ENCODE assay signal across 12 mouse cellular contexts in genomic region chr2:157474269-157474729, GRCm38 (mm10). TPM values are rescaled to one million over a fixed set of nuclear protein-coding genes. Genes with fewer than 3 reads are reported as not detected.
DNase-seq lines count a peak whose midpoint lies in the region; ATAC-seq and TF ChIP-seq lines count a peak whose summit lies in the region.
"Had no signal": no experiment of that assay in that cellular context is flagged by ENCODE, and none has a peak within 500 bp of the region (broad histone marks: within the 10 kb centered on the region; RNA-seq: fewer than 3 reads in every experiment).

No protein-coding gene starts in this region.

- intact Hi-C loops in left cerebral cortex, postnatal 36 days (cut with DNase I) = no loop called here

- peak; percentile 40; the same call in 1 of the 2 replicates for ATAC-seq in lung, embryonic 14.5 days (ENCODE audit: insufficient read depth)
- no peak for ATAC-seq in forebrain, embryonic 16.5 days
- ATAC-seq in limb, embryonic 14.5 days (ENCODE audit: low FRiP score, low read depth) = peak; percentile 16; the same call in 1 of the 2 replicates
- no peak for ATAC-seq in stomach, embryonic 15.5 days (ENCODE audit: insufficient read depth, low FRiP score, low read depth)

- TF ChIP-seq POLR2A in limb, embryonic 14.5 days (IDR thresholded peaks at IDR 0.05; ENCODE audit: borderline replicate concordance, extremely low read depth, insufficient read depth, insufficient read length) = no peak

- WGBS in lung, embryonic 14.5 days = 13% methylated on average over 6 of the region's 6 CpGs
- 23% methylated on average over 6 of the region's 6 CpGs for WGBS in forebrain, embryonic 16.5 days
- WGBS in limb, embryonic 14.5 days = 13% methylated on average over 6 of the region's 6 CpGs
- WGBS in stomach, embryonic 15.5 days = 24% methylated on average over 6 of the region's 6 CpGs

- no peaks in the 10 kb centered on the region for H3K27me3 ChIP-seq in lung, embryonic 14.5 days (ENCODE audit: insufficient read depth, low read length)
- H3K27me3 ChIP-seq in forebrain, embryonic 16.5 days (replicated peaks; ENCODE audit: control insufficient read depth, insufficient read depth, low read length) = no peaks in the 10 kb centered on the region
- H3K27me3 ChIP-seq in limb, embryonic 14.5 days (ENCODE audit: control insufficient read depth, insufficient read depth, low read length) = no peaks in the 10 kb centered on the region
- no peaks in the 10 kb centered on the region for H3K27me3 ChIP-seq in stomach, embryonic 15.5 days (replicated peaks)

- H3K4me2 ChIP-seq in lung, embryonic 14.5 days = no peak overlapping the region
- no peak overlapping the region for H3K4me2 ChIP-seq in forebrain, embryonic 16.5 days (ENCODE audit: low read length)
- H3K4me2 ChIP-seq in limb, embryonic 14.5 days (replicated peaks; ENCODE audit: low read depth, low read length, severe bottlenecking) = no peak overlapping the region; the same call in 1 of the 2 replicates
- no peak overlapping the region for H3K4me2 ChIP-seq in stomach, embryonic 15.5 days

- peak overlapping the region; percentile 20; the same call in 1 of the 2 replicates for H3K9ac ChIP-seq in lung, embryonic 14.5 days
- H3K9ac ChIP-seq in forebrain, embryonic 16.5 days (replicated peaks; ENCODE audit: low read depth, low read length) = peak overlapping the region; percentile 53
- H3K9ac ChIP-seq in limb, embryonic 14.5 days (ENCODE audit: low read depth, low read length, severe bottlenecking) = peak overlapping the region; percentile 32; the same call in 1 of the 2 replicates
- no peak overlapping the region for H3K9ac ChIP-seq in stomach, embryonic 15.5 days

- TF ChIP-seq CTCF in lung, embryonic 14.5 days (IDR thresholded peaks at IDR 0.05; ENCODE audit: low read depth) = no peak

- peak overlapping the region; percentile 46; the same call in 1 of the 2 replicates for H3K27ac ChIP-seq in lung, embryonic 14.5 days (ENCODE audit: low read depth)
- peak overlapping the region; percentile 87 for H3K27ac ChIP-seq in forebrain, embryonic 16.5 days (ENCODE audit: low read length)
- H3K27ac ChIP-seq in limb, embryonic 14.5 days (replicated peaks; ENCODE audit: low read depth, low read length) = peak overlapping the region; percentile 54
- peak overlapping the region; percentile 35; the same call in 1 of the 2 replicates for H3K27ac ChIP-seq in stomach, embryonic 15.5 days

- peaks cover 17% of the 10 kb centered on the region; the same call in 1 of the 2 replicates for H3K4me1 ChIP-seq in lung, embryonic 14.5 days (ENCODE audit: insufficient read depth)
- peaks cover 43% of the 10 kb centered on the region for H3K4me1 ChIP-seq in forebrain, embryonic 16.5 days (replicated peaks; ENCODE audit: control insufficient read depth, insufficient read depth, low read length)
- peaks cover 56% of the 10 kb centered on the region for H3K4me1 ChIP-seq in limb, embryonic 14.5 days (ENCODE audit: control insufficient read depth, insufficient read depth, low read length)
- H3K4me1 ChIP-seq in stomach, embryonic 15.5 days = peaks cover 35% of the 10 kb centered on the region

- no peak overlapping the region for H3K4me3 ChIP-seq in lung, embryonic 14.5 days (ENCODE audit: low read depth, low read length)
- H3K4me3 ChIP-seq in forebrain, embryonic 16.5 days (replicated peaks; ENCODE audit: low read length) = no peak overlapping the region
- no peak overlapping the region for H3K4me3 ChIP-seq in limb, embryonic 14.5 days (replicated peaks; ENCODE audit: low read length)
- no peak overlapping the region for H3K4me3 ChIP-seq in stomach, embryonic 15.5 days (replicated peaks)

- peaks cover 25% of the 10 kb centered on the region for H3K36me3 ChIP-seq in lung, embryonic 14.5 days (ENCODE audit: insufficient read depth)
- peaks cover 9% of the 10 kb centered on the region for H3K36me3 ChIP-seq in forebrain, embryonic 16.5 days (ENCODE audit: control insufficient read depth, insufficient read depth)
- H3K36me3 ChIP-seq in limb, embryonic 14.5 days (ENCODE audit: control insufficient read depth, insufficient read depth, low read length) = peaks cover 25% of the 10 kb centered on the region
- H3K36me3 ChIP-seq in stomach, embryonic 15.5 days = peaks cover 13% of the 10 kb centered on the region

- peak; percentile 40 for DNase-seq in lung, embryonic 14.5 days
- DNase-seq in lung, postnatal 10 days = no peak
- DNase-seq in limb, embryonic 14.5 days (ENCODE audit: low spot score) = no peak
- no peak for DNase-seq in left cerebral cortex, postnatal 36 days (ENCODE audit: low spot score in 2 of 2)
- no peak for DNase-seq in frontal cortex, postnatal 14 days (ENCODE audit: low spot score in 2 of 2)
- DNase-seq in heart, adult 8-10 months (ENCODE audit: low spot score) = no peak
- DNase-seq: cerebellum, postnatal 10 days; gastrocnemius, postnatal 25 days; kidney, adult 18-20 months; thymus, postnatal 36 days had no signal

- H3K9me3 ChIP-seq in lung, embryonic 14.5 days (ENCODE audit: low read depth, low read length) = no peaks in the 10 kb centered on the region
- H3K9me3 ChIP-seq in forebrain, embryonic 16.5 days (ENCODE audit: control insufficient read depth, low read length) = no peaks in the 10 kb centered on the region
- H3K9me3 ChIP-seq in limb, embryonic 14.5 days (ENCODE audit: control insufficient read depth, low read length) = no peaks in the 10 kb centered on the region
- no peaks in the 10 kb centered on the region for H3K9me3 ChIP-seq in stomach, embryonic 15.5 days

RNA-seq across cellular contexts. Expression of gene Src, which starts 56.1 kb away (rescaled TPM):
- 16.4 and 18.9 TPM in 2 replicates for polyA plus RNA-seq in lung, embryonic 14.5 days (2014; fragmentation: Nextera tagmentation; extraction: Ambion mirVana)
- polyA plus RNA-seq in forebrain, embryonic 16.5 days (2015; fragmentation: Nextera tagmentation; extraction: Ambion mirVana) = 32.2 and 36.6 TPM in 2 replicates
- 43.6 and 56.3 TPM in 2 replicates for polyA plus RNA-seq in limb, embryonic 14.5 days (2012; rRNA removed)
- polyA plus RNA-seq in limb, embryonic 14.5 days (2014; fragmentation: Nextera tagmentation; extraction: Ambion mirVana) = 15.9 and 17.2 TPM in 2 replicates
- 18.2 and 18.4 TPM in 2 replicates for polyA plus RNA-seq in stomach, embryonic 15.5 days (2015; fragmentation: Nextera tagmentation; extraction: Ambion mirVana)
- total RNA-seq in left cerebral cortex, postnatal 36 days (2021) = 100 to 1,000 TPM; 130 to 131 TPM
- 1 to 10 TPM; 3.2 to 4.9 (median 3.7) TPM for total RNA-seq in heart, adult 8-10 months (2022)

Comparison
In these comparisons a context has a peak if more than half of its experiments do, and no peak if none do; other contexts are left out.
1. ATAC-seq: peak in lung, embryonic 14.5 days (single experiment) and limb, embryonic 14.5 days (single experiment); none in forebrain, embryonic 16.5 days (single experiment) and stomach, embryonic 15.5 days (single experiment).
2. H3K27ac ChIP-seq: peak in every context shown above with its lines; median percentile 87 in forebrain, embryonic 16.5 days; 54 in limb, embryonic 14.5 days; 46 in lung, embryonic 14.5 days; 35 in stomach, embryonic 15.5 days.